Mouse (Mus musculus) cerebellum, adult 2 months (tissue): ENCODE measurements at regions not wholly inside any gene's neighbourhood (a gene's known extent, or its start where the extent isn't known, plus 50 kb on each side); places are given as distances from the start of the nearest gene placed in this dataset.

Source experiments
- CTCF ChIP-seq: fragments of 200-500 bp; IDR thresholded peaks from 2 replicates; pipeline ENCODE4 v1.5.1; 2011; ENCODE audit warnings: low read depth, mild to moderate bottlenecking, control low read depth, low read length, moderate library complexity, borderline replicate concordance; ENCODE audit not compliant: insufficient read depth
- POLR2A ChIP-seq: fragments of 200-500 bp; IDR thresholded peaks from 2 replicates; pipeline ENCODE4 v1.6.1; 2011; ENCODE audit warnings: low read length, control low read depth, borderline replicate concordance; ENCODE audit not compliant: insufficient read depth

DNA sequence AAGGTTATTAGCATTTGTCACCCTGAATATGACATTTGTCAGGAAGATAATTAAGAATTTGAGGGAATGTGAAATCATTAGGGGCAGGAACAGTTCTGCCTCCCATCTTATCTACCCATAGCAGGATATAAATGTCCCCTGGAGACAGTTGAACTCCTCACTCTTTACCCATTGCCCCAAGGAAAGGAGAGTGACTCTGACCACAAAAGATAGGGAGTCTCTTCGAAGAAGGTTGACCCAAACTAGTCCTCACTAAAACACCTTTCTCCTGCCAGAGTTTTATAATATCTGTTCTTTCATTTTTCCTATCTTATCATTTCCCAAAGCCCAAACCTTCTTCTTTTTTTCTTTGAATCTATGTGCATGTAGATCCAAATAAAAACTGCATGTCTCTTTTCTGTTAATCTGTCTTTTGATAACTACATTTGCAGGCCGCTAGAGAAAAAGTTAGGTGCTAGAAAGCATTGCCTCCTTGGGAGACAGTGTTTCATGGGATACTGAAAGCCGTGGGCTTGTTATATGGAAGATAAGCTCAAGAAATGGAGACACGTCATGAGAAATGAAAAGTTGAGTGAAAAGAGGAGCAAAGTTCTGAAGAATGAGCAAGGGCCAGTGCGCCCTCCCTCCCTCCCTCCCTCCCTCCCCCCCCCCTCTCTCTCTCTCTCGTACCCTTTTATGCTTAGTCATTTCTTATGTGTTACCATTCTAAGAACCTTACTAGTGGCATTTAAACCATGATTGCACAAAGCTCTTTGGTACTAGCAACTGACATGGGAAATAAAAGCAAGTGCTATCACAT lies 341.6 kb downstream of the Rnd3 start:
- TF ChIP-seq CTCF (no peak), POLR2A (no peak)
